Mouse (Mus musculus) ES-E14 (cell line): ENCODE data around the gene Prkd2. TPM values are rescaled to one million over a fixed set of nuclear protein-coding genes. Genes with fewer than 3 reads are reported as not detected.

Source experiments
- DNase-seq: peaks from one replicate; pipeline ENCODE4 v3.0.0-alpha.2; 2013; ENCODE audit warnings: low read depth, low spot score
- H3K27ac ChIP-seq: 2 replicates; pipeline ENCODE4 v1.5.1; 2012; ENCODE audit warnings: low read depth, mild to moderate bottlenecking, low read length, moderate library complexity, mixed read lengths; ENCODE audit not compliant: poor library complexity, insufficient read depth, severe bottlenecking
- H3K36me3 ChIP-seq: 2 replicates; pipeline ENCODE4 v1.6.1; 2012; ENCODE audit warnings: mild to moderate bottlenecking, low read length, moderate library complexity, mixed read lengths; ENCODE audit not compliant: control insufficient read depth, poor library complexity, insufficient read depth, severe bottlenecking
- H3K4me1 ChIP-seq, 2 experiments: fragments of 150-350 bp in 1 of 2; sonication (generic) in 1 of 2; 2 replicates each; pipeline ENCODE4 v1.6.1; 2012; ENCODE audit warnings: low read length in 2 of 2, mild to moderate bottlenecking in 1 of 2, mixed read lengths in 1 of 2; ENCODE audit not compliant: control insufficient read depth in 2 of 2, insufficient read depth in 2 of 2, poor library complexity in 1 of 2
- H3K4me3 ChIP-seq, 2 experiments: fragments of 150-350 bp in 1 of 2; sonication (generic) in 1 of 2; 2 replicates each; pipeline ENCODE4 v1.5.1; 2012; ENCODE audit warnings: low read length in 2 of 2, low read depth in 1 of 2, mild to moderate bottlenecking in 1 of 2, mixed read lengths in 1 of 2; ENCODE audit not compliant: insufficient read depth in 1 of 2, poor library complexity in 1 of 2, severe bottlenecking in 1 of 2
- H3K9ac ChIP-seq: 2 replicates; pipeline ENCODE4 v1.6.1; 2012; ENCODE audit warnings: low read depth, mild to moderate bottlenecking, low read length, mixed read lengths; ENCODE audit not compliant: poor library complexity, insufficient read depth, severe bottlenecking
- H3K9me3 ChIP-seq: fragments of 150-350 bp; sonication (generic); 2 replicates; pipeline ENCODE4 v1.6.1; 2012; ENCODE audit warnings: low read depth, mild to moderate bottlenecking, low read length; ENCODE audit not compliant: control insufficient read depth, insufficient read depth
- CHD2 ChIP-seq: IDR thresholded peaks from 2 replicates; pipeline ENCODE4 v1.6.1; 2014; ENCODE audit warnings: mild to moderate bottlenecking, low read depth, low read length, inconsistent platforms
- HCFC1 ChIP-seq: IDR thresholded peaks from 2 replicates; pipeline ENCODE4 v1.6.1; 2012; ENCODE audit warnings: low read length, inconsistent platforms, borderline replicate concordance; ENCODE audit not compliant: insufficient read depth
- MAFK ChIP-seq: IDR thresholded peaks from 2 replicates; pipeline ENCODE4 v1.6.1; 2014; ENCODE audit warnings: mild to moderate bottlenecking, low read depth, low read length, inconsistent platforms; ENCODE audit not compliant: insufficient read depth
- ZC3H11A ChIP-seq: IDR thresholded peaks from 2 replicates; pipeline ENCODE4 v1.6.1; 2012; ENCODE audit warnings: low read depth, mild to moderate bottlenecking, inconsistent platforms, low read length, borderline replicate concordance
- ZNF384 ChIP-seq: IDR thresholded peaks from 2 replicates; pipeline ENCODE4 v1.6.1; 2012; ENCODE audit warnings: low read depth, low read length, inconsistent platforms
- in situ Hi-C, 2 experiments: fragments of 600-800 bp; cut with MboI; formaldehyde crosslinking; loops; one replicate each; pipeline ENCODE4 v1.15.1; 2025; ENCODE audit warnings: low sequenced_read_pairs in 2 of 2, inconsistent platforms in 1 of 2; ENCODE audit not compliant: unreplicated experiment in 2 of 2
- total RNA-seq: library from RNA; depleted of rRNA; stranded (reverse); fragments of 300-350 nt; gene quantifications from 2 replicates; pipeline ENCODE4 v1.2.3, GENCODE M21; 2012

Gene Prkd2
- total RNA-seq, 1 experiment, result 5.7 TPM

DNA sequence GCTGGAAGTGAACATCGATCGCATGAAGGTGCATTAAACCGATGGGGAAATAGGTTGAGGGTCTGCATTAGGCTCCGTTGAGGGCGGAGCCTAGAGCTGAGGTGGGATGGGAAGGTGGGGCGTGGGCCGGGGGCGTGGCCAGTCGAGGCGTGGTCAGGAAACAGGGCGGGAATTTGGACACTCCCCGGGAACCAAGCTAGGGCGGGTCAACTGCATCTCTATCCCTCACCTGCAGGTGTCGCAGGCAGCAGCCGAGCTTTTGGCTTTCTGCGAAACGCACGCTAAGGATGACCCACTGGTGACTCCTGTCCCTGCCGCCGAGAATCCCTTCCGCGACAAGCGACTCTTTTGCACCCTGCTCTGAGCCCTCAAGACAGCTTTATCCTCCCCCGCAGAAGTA, 52.3 kb downstream of the Prkd2 start:
- no peaks in the 10 kb centered on the region for H3K36me3 ChIP-seq
- H3K9me3 ChIP-seq, result no peaks in the 10 kb centered on the region
- peak; percentile 77 for DNase-seq
- H3K4me3 ChIP-seq, result peak overlapping the region; percentile 41 to 71; a peak in 3 of 4 replicates
- H3K27ac ChIP-seq, result no peak overlapping the region
- TF ChIP-seq MAFK, result no peak
- no peak for TF ChIP-seq ZNF384
- TF ChIP-seq HCFC1, result no peak
- no peak for TF ChIP-seq ZC3H11A
- TF ChIP-seq CHD2, result no peak
- H3K4me1 ChIP-seq, result peaks cover 3 to 27% of the 10 kb centered on the region in 2 experiments; a peak in 3 of 4 replicates
- in situ Hi-C loops, result no loop called here
- H3K9ac ChIP-seq, result peak overlapping the region; percentile 29; the same call in 1 of the 2 replicates

DNA sequence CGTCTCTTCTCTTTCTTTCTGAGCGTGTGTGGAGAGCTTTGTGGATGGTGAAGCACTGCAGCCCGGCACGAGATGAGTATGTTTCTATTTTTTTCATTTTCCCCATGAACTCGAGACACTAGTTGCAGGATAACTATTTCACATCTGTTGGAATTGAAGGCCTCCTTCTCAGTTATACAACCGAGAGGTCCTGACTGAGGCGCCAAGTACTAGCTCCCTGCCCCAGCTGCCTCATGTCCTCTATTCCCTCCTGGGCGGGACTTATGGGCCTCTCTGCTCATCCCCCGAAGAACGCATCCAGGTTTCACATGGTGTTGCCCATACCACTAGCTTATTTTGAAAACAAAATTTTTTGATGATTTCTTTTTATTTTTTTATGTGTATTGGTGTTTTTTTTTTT, 52.8 kb downstream of the Prkd2 start:
- TF ChIP-seq MAFK (no peak), ZNF384 (no peak), ZC3H11A (no peak), HCFC1 (no peak), CHD2 (no peak)
- Histone ChIP-seq H3K4me3 (peak overlapping the region; percentile 41 to 71; a peak in 1 of 4 replicates), H3K9me3 (no peaks in the 10 kb centered on the region), H3K27ac (no peak overlapping the region), H3K9ac (no peak overlapping the region), H3K36me3 (no peaks in the 10 kb centered on the region), H3K4me1 (peaks cover 5 to 27% of the 10 kb centered on the region in 2 experiments; a peak in 3 of 4 replicates)
- in situ Hi-C loops, result no loop called here
- no peak for DNase-seq

DNA sequence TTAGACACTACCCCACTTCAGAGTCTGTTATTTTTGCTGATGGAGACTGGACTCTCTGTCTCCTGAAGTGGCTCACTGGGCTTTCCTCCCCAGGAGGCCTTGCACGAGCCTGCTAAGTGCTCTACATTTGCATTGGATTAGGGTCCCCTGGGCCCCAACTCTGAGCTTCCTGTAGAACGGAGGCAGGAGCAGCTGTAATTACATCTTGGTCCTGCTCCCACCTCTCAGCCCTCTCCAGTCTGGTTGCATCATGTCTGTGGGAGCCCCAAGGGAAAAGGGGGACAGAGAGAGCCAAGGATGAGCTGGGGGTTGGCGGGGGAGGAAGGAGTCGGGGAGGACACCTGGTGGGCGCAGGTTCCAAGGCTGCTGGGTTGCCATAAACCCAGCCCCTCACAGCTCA, 57.8 kb downstream of the Prkd2 start:
- H3K9me3 ChIP-seq, result no peaks in the 10 kb centered on the region
- H3K36me3 ChIP-seq, result no peaks in the 10 kb centered on the region
- peaks cover 3 to 18% of the 10 kb centered on the region in 2 experiments; a peak in 1 of 4 replicates for H3K4me1 ChIP-seq
- in situ Hi-C loops, result loop anchor here in 1 of 2 experiments (25.0 kb wide), 1 partner anchor 88 kb away; the partner anchor contains the start of genes Fkrp and Strn4
- TF ChIP-seq ZNF384, result no peak
- no peak for TF ChIP-seq CHD2
- no peak for TF ChIP-seq HCFC1
- TF ChIP-seq MAFK, result no peak
- TF ChIP-seq ZC3H11A, result no peak
- no peak overlapping the region for H3K9ac ChIP-seq
- H3K27ac ChIP-seq, result no peak overlapping the region; the same call in 1 of the 2 replicates
- H3K4me3 ChIP-seq, result no peak overlapping the region
- DNase-seq, result no peak

DNA sequence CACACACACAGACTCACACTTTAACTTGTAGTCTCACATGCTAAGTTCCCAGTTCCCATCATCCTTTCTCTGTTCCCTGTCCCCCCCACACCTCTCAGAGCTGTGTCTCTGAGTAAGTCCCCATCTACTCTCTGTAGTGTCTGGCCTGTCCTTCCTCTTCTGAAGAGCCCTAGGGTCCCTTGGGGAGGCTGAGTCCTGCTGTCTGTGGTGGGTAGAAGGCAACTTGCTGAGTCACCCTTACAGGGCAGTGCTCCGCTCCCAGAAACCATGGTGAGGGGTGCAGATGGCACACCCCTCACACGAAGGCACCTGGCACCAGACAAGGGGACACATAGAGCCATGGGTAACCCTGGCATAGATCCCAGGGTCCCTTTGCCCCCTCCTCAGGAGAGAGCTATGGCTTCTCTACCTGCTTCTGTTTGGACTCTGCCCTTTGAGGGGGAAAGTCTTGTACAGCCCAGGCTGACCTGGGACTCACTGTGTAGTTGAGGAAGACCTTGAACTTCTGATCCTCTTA, 60.8 kb downstream of the Prkd2 start:
- TF ChIP-seq ZC3H11A (no peak), CHD2 (no peak), MAFK (no peak), HCFC1 (no peak), ZNF384 (no peak)
- Histone ChIP-seq H3K36me3 (no peaks in the 10 kb centered on the region), H3K27ac (no peak overlapping the region), H3K4me3 (no peak overlapping the region), H3K9me3 (no peaks in the 10 kb centered on the region), H3K9ac (no peak overlapping the region), H3K4me1 (peaks cover 3 to 33% of the 10 kb centered on the region in 2 experiments; a peak in 1 of 4 replicates)
- no peak for DNase-seq
- in situ Hi-C loops, result loop anchor here in 1 of 2 experiments (25.0 kb wide), 1 partner anchor 91 kb away; the partner anchor contains the start of genes Fkrp and Strn4
